8 mouse cellular contexts compared by ENCODE assay signal in genomic region chr17:36314511-36314910, GRCm38 (mm10). TPM values are rescaled to one million over a fixed set of nuclear protein-coding genes. Genes with fewer than 3 reads are reported as not detected.
DNase-seq lines count a peak whose midpoint lies in the region; ATAC-seq and TF ChIP-seq lines count a peak whose summit lies in the region.
"Had no signal": no experiment of that assay in that cellular context is flagged by ENCODE, and none has a peak within 500 bp of the region (broad histone marks: within the 10 kb centered on the region; RNA-seq: fewer than 3 reads in every experiment).

No protein-coding gene starts in this region.

- H3K27ac ChIP-seq in embryonic facial prominence, embryonic 10.5 days (replicated peaks), result no peak overlapping the region
- peak overlapping the region; percentile 97 for H3K27ac ChIP-seq in hindbrain, postnatal 0 days

- WGBS in embryonic facial prominence, embryonic 10.5 days, result under 1% methylated on average over 9 of the region's 9 CpGs
- 0% methylated on average over 9 of the region's 9 CpGs for WGBS in hindbrain, postnatal 0 days

- H3K9me3 ChIP-seq in embryonic facial prominence, embryonic 10.5 days, result no peaks in the 10 kb centered on the region
- no peaks in the 10 kb centered on the region for H3K9me3 ChIP-seq in hindbrain, postnatal 0 days (ENCODE audit: low read length)

- peak overlapping the region; percentile 65 for H3K4me3 ChIP-seq in embryonic facial prominence, embryonic 10.5 days
- H3K4me3 ChIP-seq in hindbrain, postnatal 0 days (ENCODE audit: low read length), result peak overlapping the region; percentile 57

- no peaks in the 10 kb centered on the region; the same call in 1 of the 2 replicates for H3K27me3 ChIP-seq in embryonic facial prominence, embryonic 10.5 days (replicated peaks; ENCODE audit: low read depth, poor library complexity, severe bottlenecking)
- no peaks in the 10 kb centered on the region for H3K27me3 ChIP-seq in hindbrain, postnatal 0 days (ENCODE audit: insufficient read depth, low read length)

- peak overlapping the region; percentile 86 for H3K4me2 ChIP-seq in hindbrain, postnatal 0 days (ENCODE audit: low read depth, low read length)

- ATAC-seq in hindbrain, postnatal 0 days, result peak; percentile 55; the same call in 1 of the 2 replicates

- H3K9ac ChIP-seq in hindbrain, postnatal 0 days (replicated peaks; ENCODE audit: low read length), result peak overlapping the region; percentile 78

- H3K36me3 ChIP-seq in embryonic facial prominence, embryonic 10.5 days (replicated peaks), result no peaks in the 10 kb centered on the region
- H3K36me3 ChIP-seq in hindbrain, postnatal 0 days (ENCODE audit: insufficient read depth, low read length), result no peaks in the 10 kb centered on the region

- peak; percentile 8 to 15 for DNase-seq in left cerebral cortex, postnatal 36 days (ENCODE audit: low spot score in 2 of 2)
- DNase-seq in left cerebral cortex, postnatal 4 days, result no peak
- DNase-seq in brain, adult 2 months (ENCODE audit: low read depth, low spot score), result peak; percentile 73
- DNase-seq in embryonic facial prominence, embryonic 10.5 days (ENCODE audit: low spot score), result peak; percentile 19
- DNase-seq in hindbrain, postnatal 0 days (ENCODE audit: low spot score), result peak; percentile 69
- peak; percentile 58 for DNase-seq in mesoderm, embryonic 11.5 days (ENCODE audit: low read depth, low spot score)
- DNase-seq in thymus, postnatal 4 days, result peak; percentile 15

- intact Hi-C loops in left cerebral cortex, postnatal 36 days (cut with DNase I), result no loop called here
- intact Hi-C loops in left cerebral cortex, postnatal 4 days (cut with DNase I), result no loop called here

- TF ChIP-seq CTCF in hindbrain, postnatal 0 days (IDR thresholded peaks at IDR 0.05; ENCODE audit: low read depth), result no peak

- H3K4me1 ChIP-seq in embryonic facial prominence, embryonic 10.5 days, result peaks cover 7% of the 10 kb centered on the region
- no peaks in the 10 kb centered on the region for H3K4me1 ChIP-seq in hindbrain, postnatal 0 days (ENCODE audit: insufficient read depth, low read length)

RNA-seq across cellular contexts. Expression of gene H2-M10.1, which starts 11.4 kb away (rescaled TPM):
- total RNA-seq in left cerebral cortex, postnatal 36 days (2021), result not detected
- not detected for total RNA-seq in left cerebral cortex, postnatal 4 days (2021)
- not detected in 2 replicates for polyA plus RNA-seq in embryonic facial prominence, embryonic 10.5 days (2016; fragmentation: Nextera tagmentation; extraction: Ambion mirVana)
- not detected in 2 replicates for total RNA-seq in hindbrain, postnatal 0 days (2014; rRNA removed)
- not detected in 2 replicates for polyA plus RNA-seq in hindbrain, postnatal 0 days (2015; fragmentation: Nextera tagmentation; extraction: Ambion mirVana)
- total RNA-seq: hematopoietic stem cell, adult 5-6 weeks had no signal

RNA-seq across cellular contexts. Expression of gene H2-M10.2, which starts 28.2 kb away (rescaled TPM):
- total RNA-seq in left cerebral cortex, postnatal 36 days (2021), result not detected
- not detected for total RNA-seq in left cerebral cortex, postnatal 4 days (2021)
- 0.17 TPM in 1 of 2 replicates, not detected in the other for polyA plus RNA-seq in embryonic facial prominence, embryonic 10.5 days (2016; fragmentation: Nextera tagmentation; extraction: Ambion mirVana)
- not detected in 2 replicates for total RNA-seq in hindbrain, postnatal 0 days (2014; rRNA removed)
- polyA plus RNA-seq in hindbrain, postnatal 0 days (2015; fragmentation: Nextera tagmentation; extraction: Ambion mirVana), result not detected in 2 replicates
- total RNA-seq: hematopoietic stem cell, adult 5-6 weeks had no signal

RNA-seq across cellular contexts. Expression of gene Trim39, which starts 42.5 kb away (rescaled TPM):
- total RNA-seq in left cerebral cortex, postnatal 36 days (2021), result 10 to 100 TPM; 18.9 to 25.2 TPM
- total RNA-seq in left cerebral cortex, postnatal 4 days (2021), result 10 to 100 TPM; 25.3 to 26.2 TPM
- polyA plus RNA-seq in embryonic facial prominence, embryonic 10.5 days (2016; fragmentation: Nextera tagmentation; extraction: Ambion mirVana), result 22.5 and 24.2 TPM in 2 replicates
- total RNA-seq in hindbrain, postnatal 0 days (2014; rRNA removed), result 18.5 and 22.9 TPM in 2 replicates
- polyA plus RNA-seq in hindbrain, postnatal 0 days (2015; fragmentation: Nextera tagmentation; extraction: Ambion mirVana), result 13.0 and 13.3 TPM in 2 replicates

RNA-seq across cellular contexts. Expression of gene H2-M10.3, which starts 53.7 kb away (rescaled TPM):
- total RNA-seq in left cerebral cortex, postnatal 36 days (2021), result not detected
- not detected for total RNA-seq in left cerebral cortex, postnatal 4 days (2021)
- polyA plus RNA-seq in embryonic facial prominence, embryonic 10.5 days (2016; fragmentation: Nextera tagmentation; extraction: Ambion mirVana), result not detected in 2 replicates
- not detected in 2 replicates for total RNA-seq in hindbrain, postnatal 0 days (2014; rRNA removed)
- not detected in 2 replicates for polyA plus RNA-seq in hindbrain, postnatal 0 days (2015; fragmentation: Nextera tagmentation; extraction: Ambion mirVana)
- total RNA-seq: hematopoietic stem cell, adult 5-6 weeks had no signal

RNA-seq across cellular contexts. Expression of gene Rpp21, which starts 56.6 kb away (rescaled TPM):
- total RNA-seq in left cerebral cortex, postnatal 36 days (2021), result 10 to 100 TPM; 35.7 to 39.5 TPM
- 10 to 100 TPM; 55.3 to 58.4 TPM for total RNA-seq in left cerebral cortex, postnatal 4 days (2021)
- 86.2 and 95.7 TPM in 2 replicates for polyA plus RNA-seq in embryonic facial prominence, embryonic 10.5 days (2016; fragmentation: Nextera tagmentation; extraction: Ambion mirVana)
- 29.8 and 54.6 TPM in 2 replicates for total RNA-seq in hindbrain, postnatal 0 days (2014; rRNA removed)
- 154 and 160 TPM in 2 replicates for polyA plus RNA-seq in hindbrain, postnatal 0 days (2015; fragmentation: Nextera tagmentation; extraction: Ambion mirVana)
